Mouse (Mus musculus) kidney, adult 2 months (tissue): Measurements from ENCODE around the gene Zscan5b. TPM values are rescaled to one million over a fixed set of nuclear protein-coding genes. Genes with fewer than 3 reads are reported as not detected.
A peak's percentile ranks its signal among the peaks of the same experiment; 100 is the strongest.
"Not testable (repeated sequence)": the region's sequence is repeated elsewhere in the genome, so short reads cannot be mapped to it uniquely, and the experiment has no call there.

ENCODE experiments used
- DNase-seq: peaks from one replicate; pipeline ENCODE4 v3.0.0; 2021
- H3K27ac ChIP-seq: fragments of 200-500 bp; 2 replicates; pipeline ENCODE4 v1.5.1; 2012; ENCODE audit warnings: low read depth, low read length, control low read depth, inconsistent platforms; ENCODE audit not compliant: insufficient read depth
- H3K27me3 ChIP-seq: fragments of 200-500 bp; replicated peaks from 2 replicates; pipeline ENCODE4 v1.6.1; 2012; ENCODE audit warnings: mild to moderate bottlenecking, moderate library complexity, low read length, inconsistent platforms; ENCODE audit not compliant: control insufficient read depth, insufficient read depth
- H3K36me3 ChIP-seq: fragments of 200-500 bp; 2 replicates; pipeline ENCODE4 v1.6.1; 2012; ENCODE audit warnings: mild to moderate bottlenecking, moderate library complexity, low read length, inconsistent platforms; ENCODE audit not compliant: control insufficient read depth, insufficient read depth
- H3K4me1 ChIP-seq: fragments of 200-500 bp; 2 replicates; pipeline ENCODE4 v1.6.1; 2011; ENCODE audit warnings: low read length; ENCODE audit not compliant: control insufficient read depth, insufficient read depth
- H3K4me3 ChIP-seq: fragments of 200-500 bp; 2 replicates; pipeline ENCODE4 v1.5.1; 2011; ENCODE audit warnings: mild to moderate bottlenecking, low read depth, low read length, control low read depth; ENCODE audit not compliant: insufficient read depth
- CTCF ChIP-seq: fragments of 200-500 bp; conservative IDR thresholded peaks from 2 replicates; pipeline ENCODE4 v1.5.1; 2011; ENCODE audit warnings: low read depth, mild to moderate bottlenecking, control low read depth, low read length, moderate library complexity, mixed read lengths; ENCODE audit not compliant: insufficient read depth, insufficient read length
- POLR2A ChIP-seq: fragments of 200-500 bp; IDR thresholded peaks from one replicate; pipeline ENCODE4 v1.6.1; 2011; ENCODE audit warnings: low read depth, low read length, control low read depth
- whole genome bisulfite sequencing: fragments of 180-500 bp; shearing (Covaris S2); methylation state at CpG from one replicate; pipeline ENCODE4 v1.1.7; 2018; 5-methylcytosine and 5-hydroxymethylcytosine counted together
- polyA plus RNA-seq: library from polyadenylated mRNA; depleted of rRNA; stranded (reverse); fragments of >200 nt; gene quantifications from 2 replicates; pipeline ENCODE4 v1.2.3, GENCODE M21; 2012

Gene Zscan5b
- polyA plus RNA-seq, 1 experiment: not detected

- no peaks in the 10 kb centered on the region for H3K36me3 ChIP-seq
- no peaks in the 10 kb centered on the region for H3K4me1 ChIP-seq
- no peak for DNase-seq
- peak; percentile 54 for TF ChIP-seq CTCF
- TF ChIP-seq POLR2A: no peak
- H3K4me3 ChIP-seq: no peak overlapping the region
- H3K27ac ChIP-seq: no peak overlapping the region
- 41% methylated on average over 2 of the region's 2 CpGs for WGBS
- H3K27me3 ChIP-seq: no peaks in the 10 kb centered on the region
Observed at GRCm38 (mm10) chr7:6195777-6196176, 26.3 kb upstream of the Zscan5b start.

- WGBS: 43% methylated on average over 3 of the region's 3 CpGs
- Histone ChIP-seq H3K4me1 (no peaks in the 10 kb centered on the region), H3K4me3 (no peak within 1 kb of the TSS), H3K36me3 (no peaks in the 10 kb centered on the region), H3K27me3 (no peaks in the 10 kb centered on the region), H3K27ac (no peak within 1 kb of the TSS)
- no peak for DNase-seq
- TF ChIP-seq CTCF: no peak
- TF ChIP-seq POLR2A: no peak
Observed at GRCm38 (mm10) chr7:6196790-6197189, 25.3 kb upstream of the Zscan5b start, which contains the start of gene Galp. Galp (plus strand) TSS chr7:6197090.

GRCm38 (mm10) chr7:6204200-6204599 is 17.9 kb upstream of the Zscan5b start:
- Histone ChIP-seq H3K27me3 (no peaks in the 10 kb centered on the region), H3K36me3 (no peaks in the 10 kb centered on the region), H3K4me1 (no peaks in the 10 kb centered on the region), H3K4me3 (no peak overlapping the region), H3K27ac (no peak overlapping the region)
- DNase-seq: no peak
- no peak for TF ChIP-seq POLR2A
- TF ChIP-seq CTCF: no peak
- WGBS: 61% methylated on average over 3 of the region's 3 CpGs

- DNase-seq: peak; percentile 64
- no peaks in the 10 kb centered on the region for H3K27me3 ChIP-seq
- peak; percentile 88 for TF ChIP-seq CTCF
- no peak for TF ChIP-seq POLR2A
- H3K4me3 ChIP-seq: no peak overlapping the region
- H3K4me1 ChIP-seq: no peaks in the 10 kb centered on the region
- H3K36me3 ChIP-seq: no peaks in the 10 kb centered on the region
- H3K27ac ChIP-seq: no peak overlapping the region
- 43% methylated on average over 5 of the region's 5 CpGs for WGBS
Observed at GRCm38 (mm10) chr7:6213144-6213543, 8.9 kb upstream of the Zscan5b start.

GRCm38 (mm10) chr7:6214691-6215090 is 7.4 kb upstream of the Zscan5b start:
- not testable (repeated sequence) for H3K4me3 ChIP-seq, H3K36me3 ChIP-seq, DNase-seq, H3K27ac ChIP-seq, H3K4me1 ChIP-seq, H3K27me3 ChIP-seq
- WGBS: 72% methylated on average over 4 of the region's 4 CpGs

DNA sequence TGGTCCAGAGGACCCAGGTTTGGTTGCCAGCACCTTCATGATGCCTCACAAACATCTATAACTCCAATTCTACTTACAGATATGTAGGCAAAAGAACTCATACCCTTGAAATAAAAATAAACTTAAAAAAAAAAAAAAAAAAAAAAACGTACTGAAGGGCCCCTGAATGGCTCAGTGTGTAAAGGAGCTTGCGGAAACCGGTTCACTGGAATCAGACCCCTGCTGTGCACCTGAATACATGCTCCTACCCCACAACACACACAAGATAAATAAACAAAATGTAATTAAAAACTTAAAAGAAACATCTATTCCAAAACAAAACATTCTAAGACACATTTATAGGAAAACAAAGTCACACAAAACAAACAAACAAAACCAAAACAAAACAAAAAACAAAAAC is 1.9 kb upstream of the Zscan5b start:
- Histone ChIP-seq H3K36me3 (no peaks in the 10 kb centered on the region), H3K4me3 (no peak overlapping the region), H3K4me1 (no peaks in the 10 kb centered on the region), H3K27me3 (no peaks in the 10 kb centered on the region), H3K27ac (no peak overlapping the region)
- DNase-seq: no peak
- TF ChIP-seq CTCF (no peak), POLR2A (no peak)
- WGBS: 56% methylated on average over 3 of the region's 3 CpGs

- DNase-seq: peak; percentile 61
- WGBS: 46% methylated on average over 8 of the region's 8 CpGs
- not testable (repeated sequence) for H3K4me1 ChIP-seq
Observed at GRCm38 (mm10) chr7:6228491-6228890, 6.4 kb downstream of the Zscan5b start.

GRCm38 (mm10) chr7:6239787-6240186 is 17.7 kb downstream of the Zscan5b start:
- H3K4me1 ChIP-seq: peaks cover 1% of the 10 kb centered on the region; the same call in 1 of the 2 replicates
- peak; percentile 48 for DNase-seq
- 53% methylated on average over 11 of the region's 11 CpGs for WGBS
- no peaks in the 10 kb centered on the region for H3K27me3 ChIP-seq
- no peaks in the 10 kb centered on the region for H3K36me3 ChIP-seq
- no peak overlapping the region for H3K4me3 ChIP-seq
- H3K27ac ChIP-seq: no peak overlapping the region
- TF ChIP-seq POLR2A (no peak), CTCF (no peak)

More at GRCm38 (mm10) chr7:6228491-6228890, 6.4 kb downstream of the Zscan5b start:
- H3K27ac ChIP-seq, H3K36me3 ChIP-seq, H3K4me3 ChIP-seq, H3K27me3 ChIP-seq: not testable (repeated sequence)
- peak; percentile 41; the same call in 1 of the 2 replicates for TF ChIP-seq CTCF
